Mouse (Mus musculus): Measurements from ENCODE around the gene Ccdc51. TPM values are rescaled to one million over a fixed set of nuclear protein-coding genes. Genes with fewer than 3 reads are reported as not detected.

The Ccdc51 gene
- polyA plus RNA-seq, 1 experiment from 2014 or later = 14.1 TPM

- H3K36me3 ChIP-seq = peaks cover 35% of the 10 kb centered on the region
- 67% methylated on average over 15 of the region's 15 CpGs for WGBS
- no peak overlapping the region for H3K9ac ChIP-seq
- no peak overlapping the region for H3K4me3 ChIP-seq
- no peak overlapping the region for H3K27ac ChIP-seq
- H3K4me1 ChIP-seq = peaks cover 37% of the 10 kb centered on the region
- no peaks in the 10 kb centered on the region for H3K9me3 ChIP-seq
- no peak overlapping the region for H3K4me2 ChIP-seq
- no peak for ATAC-seq (ENCODE audit: insufficient number of reproducible peaks, insufficient read depth, low FRiP score, low TSS enrichment, low read depth)
- no peaks in the 10 kb centered on the region for H3K27me3 ChIP-seq
Measured at GRCm38 (mm10) chr9:109090446-109090845, 8.2 kb downstream of the Ccdc51 start.

DNA sequence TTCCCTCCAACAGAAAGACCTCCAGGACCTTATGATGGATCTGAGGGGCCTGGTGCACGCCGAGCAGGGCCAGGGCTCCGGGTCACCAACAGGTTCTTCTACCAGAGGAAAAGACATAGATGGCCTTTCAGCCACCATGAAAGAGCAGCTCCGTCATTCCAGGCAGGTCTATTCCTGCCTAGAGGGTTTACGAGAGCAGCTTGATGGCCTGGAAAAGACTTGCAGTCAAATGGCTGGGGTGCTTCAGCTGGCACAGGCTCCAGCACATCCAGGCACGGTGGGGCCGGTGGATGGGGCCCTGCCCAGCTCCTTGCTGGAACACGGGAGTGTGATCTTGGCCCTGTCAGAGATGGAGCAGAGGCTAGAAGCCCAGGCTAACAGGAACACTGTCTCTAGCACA is 9.5 kb downstream of the Ccdc51 start:
- Histone ChIP-seq H3K27me3 (no peaks in the 10 kb centered on the region), H3K36me3 (peaks cover 35% of the 10 kb centered on the region), H3K9ac (peak overlapping the region; percentile 3; the same call in 1 of the 2 replicates), H3K27ac (no peak overlapping the region), H3K4me1 (peaks cover 44% of the 10 kb centered on the region), H3K4me3 (no peak overlapping the region), H3K4me2 (no peak overlapping the region), H3K9me3 (no peaks in the 10 kb centered on the region)
- no peak for ATAC-seq (ENCODE audit: insufficient number of reproducible peaks, insufficient read depth, low FRiP score, low TSS enrichment, low read depth)
- 83% methylated on average over 8 of the region's 8 CpGs for WGBS

DNA sequence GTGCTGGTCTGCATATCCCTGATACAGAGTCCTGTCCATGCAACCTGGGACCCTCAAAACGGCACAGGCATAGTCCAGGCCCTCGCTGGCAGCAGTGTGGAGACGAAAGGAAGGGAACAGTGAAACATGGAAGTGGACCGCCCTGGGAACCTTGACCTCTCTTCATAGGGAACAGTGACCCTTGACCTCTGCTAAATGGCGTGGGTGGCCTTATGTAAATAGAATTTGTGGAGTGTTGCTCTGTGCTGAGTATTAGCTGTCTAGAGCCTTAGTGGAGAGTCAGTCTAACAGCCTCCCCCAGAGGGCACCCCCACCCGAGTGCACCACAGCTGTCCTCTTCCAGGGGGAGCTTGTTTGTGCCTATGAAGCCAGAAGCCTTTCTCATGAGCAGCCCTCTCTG is 10.5 kb downstream of the Ccdc51 start:
- H3K27me3 ChIP-seq = no peaks in the 10 kb centered on the region
- H3K4me1 ChIP-seq = peaks cover 49% of the 10 kb centered on the region
- H3K4me3 ChIP-seq = no peak overlapping the region
- no peak for ATAC-seq (ENCODE audit: insufficient number of reproducible peaks, insufficient read depth, low FRiP score, low TSS enrichment, low read depth)
- WGBS = 33% methylated on average over 6 of the region's 6 CpGs
- no peak overlapping the region for H3K9ac ChIP-seq
- peak overlapping the region; percentile 28; the same call in 1 of the 2 replicates for H3K27ac ChIP-seq
- H3K9me3 ChIP-seq = no peaks in the 10 kb centered on the region
- peaks cover 35% of the 10 kb centered on the region for H3K36me3 ChIP-seq
- H3K4me2 ChIP-seq = no peak overlapping the region

DNA sequence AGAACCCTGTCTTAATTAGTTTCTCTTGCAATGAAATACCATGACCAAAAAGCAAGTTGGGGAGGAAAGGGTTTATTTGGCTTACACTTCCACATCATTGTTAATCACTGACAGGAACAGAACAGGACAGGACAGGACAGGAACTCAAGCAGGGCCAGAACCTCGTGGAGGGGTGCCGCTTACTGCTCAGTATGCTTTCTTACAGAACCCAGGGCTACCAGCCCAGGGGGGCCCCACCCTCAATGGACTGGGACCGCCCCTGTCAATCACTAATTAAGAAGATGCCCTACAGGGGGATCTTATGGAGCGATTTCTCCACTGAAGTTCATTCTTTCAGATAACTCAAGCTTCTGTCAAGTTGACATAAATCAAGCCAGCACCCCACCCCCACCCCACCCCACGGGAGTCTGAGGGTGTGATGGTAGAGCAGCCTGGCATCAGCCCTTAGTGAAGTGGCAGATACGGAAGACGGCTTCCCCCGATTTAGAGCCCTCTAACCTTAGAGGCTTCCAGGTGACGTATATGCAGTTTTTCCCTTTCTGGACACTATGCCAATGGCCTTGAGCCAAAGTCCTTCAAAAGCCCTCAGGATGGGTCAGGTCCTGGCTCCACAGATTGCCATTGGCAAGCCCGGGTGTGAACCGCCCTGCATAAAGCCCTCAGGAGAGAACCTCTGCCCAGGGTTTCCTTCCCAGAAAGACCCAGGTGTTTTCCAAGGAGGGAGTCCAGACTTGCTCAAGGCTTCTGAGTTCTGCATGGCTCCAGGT is 11.7 kb downstream of the Ccdc51 start:
- peak overlapping the region; percentile 81 for H3K4me2 ChIP-seq
- H3K36me3 ChIP-seq = peaks cover 35% of the 10 kb centered on the region
- no peaks in the 10 kb centered on the region for H3K27me3 ChIP-seq
- H3K9ac ChIP-seq = 0 out of 2 replicates have a peak overlapping the region, but pooled peaks have one; percentile 97
- H3K9me3 ChIP-seq = no peaks in the 10 kb centered on the region
- WGBS = 18% methylated on average over 11 of the region's 11 CpGs
- peak overlapping the region; percentile 100 for H3K27ac ChIP-seq
- H3K4me1 ChIP-seq = peaks cover 56% of the 10 kb centered on the region
- no peak for ATAC-seq (ENCODE audit: insufficient number of reproducible peaks, insufficient read depth, low FRiP score, low TSS enrichment, low read depth)
- peak overlapping the region; percentile 71 for H3K4me3 ChIP-seq

GRCm38 (mm10) chr9:109094553-109095136 is 12.4 kb downstream of the Ccdc51 start:
- WGBS = 1% methylated on average over 21 of the region's 21 CpGs
- ATAC-seq (ENCODE audit: insufficient number of reproducible peaks, insufficient read depth, low FRiP score, low TSS enrichment, low read depth) = peak; percentile 15
- no peaks in the 10 kb centered on the region for H3K27me3 ChIP-seq
- H3K4me1 ChIP-seq = peaks cover 59% of the 10 kb centered on the region
- peak overlapping the region; percentile 71 for H3K4me3 ChIP-seq
- no peaks in the 10 kb centered on the region for H3K9me3 ChIP-seq
- peak overlapping the region; percentile 81 for H3K4me2 ChIP-seq
- H3K36me3 ChIP-seq = peaks cover 36% of the 10 kb centered on the region
- peak overlapping the region; percentile 97 for H3K9ac ChIP-seq
- peak overlapping the region; percentile 100 for H3K27ac ChIP-seq

- peak within 1 kb of the TSS; percentile 71 for H3K4me3 ChIP-seq
- WGBS = under 1% methylated on average over 93 of the region's 102 CpGs
- peaks cover 36% of the 10 kb centered on the region for H3K36me3 ChIP-seq
- H3K27me3 ChIP-seq = no peaks in the 10 kb centered on the region
- peaks cover 59% of the 10 kb centered on the region for H3K4me1 ChIP-seq
- H3K4me2 ChIP-seq = peak within 1 kb of the TSS; percentile 81
- peak within 1 kb of the TSS; percentile 97 for H3K9ac ChIP-seq
- H3K27ac ChIP-seq = peak within 1 kb of the TSS; percentile 100
- ATAC-seq (ENCODE audit: insufficient number of reproducible peaks, insufficient read depth, low FRiP score, low TSS enrichment, low read depth) = peak; percentile 59
- H3K9me3 ChIP-seq = no peaks in the 10 kb centered on the region
Measured at GRCm38 (mm10) chr9:109095137-109095982, 13.1 kb downstream of the Ccdc51 start, which contains the start of gene Plxnb1. Gene Plxnb1 (plus strand): TSS chr9:109095389.

GRCm38 (mm10) chr9:109096251-109096661 is 14.0 kb downstream of the Ccdc51 start:
- peak overlapping the region; percentile 100 for H3K27ac ChIP-seq
- ATAC-seq (ENCODE audit: insufficient number of reproducible peaks, insufficient read depth, low FRiP score, low TSS enrichment, low read depth) = no peak
- H3K27me3 ChIP-seq = no peaks in the 10 kb centered on the region
- H3K9ac ChIP-seq = peak overlapping the region; percentile 97
- H3K4me1 ChIP-seq = peaks cover 62% of the 10 kb centered on the region
- H3K36me3 ChIP-seq = peaks cover 35% of the 10 kb centered on the region
- peak overlapping the region; percentile 81 for H3K4me2 ChIP-seq
- peak overlapping the region; percentile 71 for H3K4me3 ChIP-seq
- WGBS = 18% methylated on average over 9 of the region's 9 CpGs
- H3K9me3 ChIP-seq = no peaks in the 10 kb centered on the region

GRCm38 (mm10) chr9:109096856-109097255 is 14.6 kb downstream of the Ccdc51 start:
- peak overlapping the region; percentile 100 for H3K27ac ChIP-seq
- peak overlapping the region; percentile 97 for H3K9ac ChIP-seq
- H3K27me3 ChIP-seq = no peaks in the 10 kb centered on the region
- no peak for ATAC-seq (ENCODE audit: insufficient number of reproducible peaks, insufficient read depth, low FRiP score, low TSS enrichment, low read depth)
- H3K36me3 ChIP-seq = peaks cover 34% of the 10 kb centered on the region
- H3K4me3 ChIP-seq = peak overlapping the region; percentile 71
- peak overlapping the region; percentile 81 for H3K4me2 ChIP-seq
- H3K4me1 ChIP-seq = peaks cover 66% of the 10 kb centered on the region
- no peaks in the 10 kb centered on the region for H3K9me3 ChIP-seq
- WGBS = 13% methylated on average over 6 of the region's 6 CpGs

DNA sequence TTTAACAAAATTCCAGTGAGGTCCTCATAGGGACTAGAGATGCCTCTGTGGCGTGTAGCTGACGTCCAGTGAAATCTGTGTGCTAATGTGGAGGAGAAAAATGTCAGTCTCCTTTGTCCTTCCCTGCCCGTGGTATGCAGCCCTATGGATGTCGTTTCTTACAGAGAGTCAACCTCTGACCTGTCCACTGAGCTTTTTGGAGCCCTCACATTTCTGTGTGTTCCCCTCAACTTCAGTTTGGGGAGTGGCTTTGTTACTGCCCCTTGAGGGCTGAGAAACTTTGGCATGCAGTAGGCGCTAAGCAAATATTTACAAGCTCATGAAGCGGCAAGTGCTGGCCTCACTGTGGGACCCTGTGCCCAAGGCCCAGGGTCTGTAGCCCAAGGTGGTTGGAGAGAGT is 15.0 kb downstream of the Ccdc51 start:
- Histone ChIP-seq H3K9ac (peak overlapping the region; percentile 97), H3K4me3 (peak overlapping the region; percentile 71), H3K27me3 (no peaks in the 10 kb centered on the region), H3K27ac (peak overlapping the region; percentile 100), H3K9me3 (no peaks in the 10 kb centered on the region), H3K4me1 (peaks cover 68% of the 10 kb centered on the region), H3K4me2 (peak overlapping the region; percentile 81), H3K36me3 (peaks cover 35% of the 10 kb centered on the region)
- WGBS = 30% methylated on average over 6 of the region's 6 CpGs
- no peak for ATAC-seq (ENCODE audit: insufficient number of reproducible peaks, insufficient read depth, low FRiP score, low TSS enrichment, low read depth)

GRCm38 (mm10) chr9:109097831-109098230 is 15.5 kb downstream of the Ccdc51 start:
- 33% methylated on average over 5 of the region's 5 CpGs for WGBS
- no peak for ATAC-seq (ENCODE audit: insufficient number of reproducible peaks, insufficient read depth, low FRiP score, low TSS enrichment, low read depth)
- Histone ChIP-seq H3K27me3 (no peaks in the 10 kb centered on the region), H3K27ac (peak overlapping the region; percentile 100), H3K4me2 (peak overlapping the region; percentile 81), H3K9me3 (no peaks in the 10 kb centered on the region), H3K9ac (peak overlapping the region; percentile 97), H3K4me1 (peaks cover 64% of the 10 kb centered on the region), H3K4me3 (peak overlapping the region; percentile 71), H3K36me3 (peaks cover 36% of the 10 kb centered on the region)

DNA sequence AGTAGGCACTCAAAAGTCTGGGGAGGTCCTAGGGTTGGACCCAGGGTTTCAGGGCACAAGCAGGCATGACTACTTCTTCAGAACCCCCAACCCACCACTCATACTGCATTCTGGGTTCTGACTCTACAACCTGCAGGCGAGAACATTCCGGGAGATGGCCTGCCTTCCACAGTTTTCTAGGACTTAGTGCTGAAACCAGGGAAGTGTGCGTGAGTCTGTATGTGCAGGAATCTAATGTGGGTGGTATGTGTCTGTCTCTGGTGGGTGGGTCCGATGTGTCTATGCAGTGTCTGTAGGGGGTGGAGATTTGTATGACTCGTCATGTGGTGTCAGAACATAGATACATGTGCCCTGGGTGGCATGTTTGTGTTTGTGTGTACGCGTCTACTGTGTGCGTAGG is 16.1 kb downstream of the Ccdc51 start:
- Histone ChIP-seq H3K27ac (peak overlapping the region; percentile 100), H3K36me3 (peaks cover 40% of the 10 kb centered on the region), H3K9me3 (no peaks in the 10 kb centered on the region), H3K4me1 (peaks cover 59% of the 10 kb centered on the region), H3K4me3 (peak overlapping the region; percentile 71; the same call in 1 of the 2 replicates), H3K4me2 (peak overlapping the region; percentile 81), H3K27me3 (no peaks in the 10 kb centered on the region), H3K9ac (peak overlapping the region; percentile 97; the same call in 1 of the 2 replicates)
- ATAC-seq (ENCODE audit: insufficient number of reproducible peaks, insufficient read depth, low FRiP score, low TSS enrichment, low read depth) = no peak
- WGBS = 78% methylated on average over 8 of the region's 8 CpGs
